Mouse (Mus musculus): ENCODE results near the gene Hmgb1.

DNA sequence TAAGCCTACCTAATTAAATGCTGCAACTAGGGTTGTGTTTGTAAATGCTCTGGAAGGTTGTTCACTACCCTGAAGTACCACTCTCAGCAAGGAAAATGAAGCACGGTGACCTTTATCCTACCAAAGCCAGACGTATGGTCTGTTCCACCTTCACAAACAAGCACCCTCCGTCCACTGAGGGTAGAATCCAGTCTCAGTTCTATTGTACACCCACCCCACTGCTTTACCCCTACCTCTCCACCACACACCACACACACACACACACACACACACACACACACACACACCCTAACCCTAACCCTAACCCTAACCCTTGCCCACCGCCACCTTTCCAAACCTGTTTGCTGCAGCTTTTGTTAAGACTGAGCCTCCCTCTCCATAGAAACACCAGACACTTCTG lies 140.2 kb downstream of the Hmgb1 start:
- TF ChIP-seq POLR2A (IDR thresholded peaks at IDR 0.05; ENCODE audit: extremely low read depth, insufficient read depth, low read length) (no peak), CTCF (IDR thresholded peaks at IDR 0.05; ENCODE audit: low read depth, low read length) (no peak)
